In the genomic region with DNA sequence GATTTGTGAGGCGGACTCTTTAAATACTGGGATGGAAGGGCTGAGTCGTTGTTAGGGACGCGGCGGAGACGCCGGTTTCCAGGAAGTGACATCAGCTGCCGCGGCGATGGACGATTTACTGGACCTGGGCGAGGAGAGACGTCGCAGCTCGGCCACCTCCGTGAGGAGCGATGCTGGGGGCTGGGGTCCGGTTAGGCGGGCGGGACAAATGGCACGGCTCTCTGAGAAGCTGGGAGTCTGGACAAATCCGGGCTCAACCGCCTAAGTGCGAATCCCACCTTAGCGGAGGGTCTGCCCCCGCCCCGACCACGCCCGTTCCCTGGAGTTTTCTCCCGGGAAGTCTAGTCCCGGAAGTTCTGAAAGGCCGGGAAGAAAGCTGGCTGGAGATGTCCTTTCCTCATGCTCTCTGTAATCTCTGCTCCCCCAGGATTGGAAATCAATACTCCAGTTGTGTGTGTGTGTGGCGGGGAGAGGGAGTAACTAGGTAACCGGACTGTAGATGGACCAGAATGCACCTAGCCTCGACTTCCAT, we compare ENCODE assay signal across 8 mouse cellular contexts. TPM values are rescaled to one million over a fixed set of nuclear protein-coding genes. Genes with fewer than 3 reads are reported as not detected.
DNase-seq lines count a peak whose midpoint lies in the region; ATAC-seq and TF ChIP-seq lines count a peak whose summit lies in the region.

Ift43 (plus strand) TSS at position 61 of the 532 bp plus-strand sequence.

- WGBS in embryonic facial prominence, embryonic 14.5 days, result under 1% methylated on average over 26 of the region's 35 CpGs
- WGBS in heart, embryonic 10.5 days, result under 1% methylated on average over 35 of the region's 35 CpGs
- WGBS in kidney, embryonic 14.5 days, result 1% methylated on average over 35 of the region's 35 CpGs
- 2% methylated on average over 35 of the region's 35 CpGs for WGBS in liver, embryonic 11.5 days
- WGBS in thymus, adult 2 months, result 3% methylated on average over 35 of the region's 35 CpGs

- no peak within 1 kb of the TSS for H3K27ac ChIP-seq in embryonic facial prominence, embryonic 14.5 days (replicated peaks; ENCODE audit: low read depth, low read length)
- peak within 1 kb of the TSS; percentile 86 for H3K27ac ChIP-seq in heart, embryonic 10.5 days
- no peak within 1 kb of the TSS for H3K27ac ChIP-seq in kidney, embryonic 14.5 days (ENCODE audit: low read depth, low read length)
- no peak within 1 kb of the TSS for H3K27ac ChIP-seq in liver, embryonic 11.5 days (ENCODE audit: low read depth, low read length)
- no peak within 1 kb of the TSS for H3K27ac ChIP-seq in thymus, adult 2 months (ENCODE audit: control insufficient read depth, insufficient read depth, low read length)

- peaks cover 12% of the 10 kb centered on the region; the same call in 1 of the 2 replicates for H3K36me3 ChIP-seq in embryonic facial prominence, embryonic 14.5 days (ENCODE audit: control insufficient read depth, insufficient read depth, low read length)
- peaks cover 20% of the 10 kb centered on the region; the same call in 1 of the 2 replicates for H3K36me3 ChIP-seq in heart, embryonic 10.5 days
- H3K36me3 ChIP-seq in kidney, embryonic 14.5 days (ENCODE audit: control insufficient read depth, insufficient read depth, low read length), result peaks cover 5% of the 10 kb centered on the region; the same call in 1 of the 2 replicates
- no peaks in the 10 kb centered on the region for H3K36me3 ChIP-seq in liver, embryonic 11.5 days (ENCODE audit: control insufficient read depth, insufficient read depth, low read length)
- no peaks in the 10 kb centered on the region for H3K36me3 ChIP-seq in thymus, adult 2 months (ENCODE audit: control insufficient read depth, insufficient read depth, low read length)

- ATAC-seq in embryonic facial prominence, embryonic 14.5 days (ENCODE audit: low read depth), result peak; percentile 41; the same call in 1 of the 2 replicates
- ATAC-seq in kidney, embryonic 14.5 days (ENCODE audit: low FRiP score, low TSS enrichment), result peak; percentile 65
- ATAC-seq in liver, embryonic 11.5 days (replicated peaks; ENCODE audit: low FRiP score), result 0 out of 2 replicates have a peak, but pooled peaks have one; percentile 37

- peak within 1 kb of the TSS; percentile 78 for H3K4me2 ChIP-seq in embryonic facial prominence, embryonic 14.5 days (ENCODE audit: low read depth, low read length)
- H3K4me2 ChIP-seq in kidney, embryonic 14.5 days (replicated peaks; ENCODE audit: low read depth, low read length), result peak within 1 kb of the TSS; percentile 72
- H3K4me2 ChIP-seq in liver, embryonic 11.5 days, result peak within 1 kb of the TSS; percentile 77

- TF ChIP-seq POLR2A in thymus, adult 2 months (IDR thresholded peaks at IDR 0.05; ENCODE audit: control insufficient read depth, extremely low read depth, insufficient read depth, low read length, poor library complexity), result no peak

- DNase-seq in 3T3-L1 (ENCODE audit: low read depth, low spot score), result peak; percentile 87
- peak; percentile 90 to 91 for DNase-seq in adrenal gland, postnatal 36 days
- peak; percentile 89 for DNase-seq in embryonic facial prominence, embryonic 14.5 days (ENCODE audit: low spot score)
- peak; percentile 93 for DNase-seq in heart, embryonic 10.5 days (ENCODE audit: low spot score)
- peak; percentile 79 for DNase-seq in liver, embryonic 11.5 days (ENCODE audit: low spot score)
- peak; percentile 95 for DNase-seq in neural tube, embryonic 10.5 days (ENCODE audit: extremely low spot score, low spot score)
- DNase-seq in thymus, adult 2 months, result peak; percentile 28

- TF ChIP-seq CTCF in thymus, adult 2 months (IDR thresholded peaks at IDR 0.05; ENCODE audit: borderline replicate concordance, control insufficient read depth, extremely low read depth, insufficient read depth, low read length, poor library complexity), result no peak

- peak within 1 kb of the TSS; percentile 67 for H3K9ac ChIP-seq in embryonic facial prominence, embryonic 14.5 days (ENCODE audit: low read depth, low read length)
- peak within 1 kb of the TSS; percentile 63 for H3K9ac ChIP-seq in kidney, embryonic 14.5 days (ENCODE audit: low read depth, low read length)
- H3K9ac ChIP-seq in liver, embryonic 11.5 days (ENCODE audit: low read depth, low read length), result peak within 1 kb of the TSS; percentile 44; the same call in 1 of the 2 replicates

- H3K4me3 ChIP-seq in embryonic facial prominence, embryonic 14.5 days (ENCODE audit: low read depth, low read length), result peak within 1 kb of the TSS; percentile 61
- H3K4me3 ChIP-seq in heart, embryonic 10.5 days, result peak within 1 kb of the TSS; percentile 75
- H3K4me3 ChIP-seq in kidney, embryonic 14.5 days (ENCODE audit: low read length), result peak within 1 kb of the TSS; percentile 80
- H3K4me3 ChIP-seq in liver, embryonic 11.5 days (ENCODE audit: low read depth, low read length), result peak within 1 kb of the TSS; percentile 66
- peak within 1 kb of the TSS; percentile 50 for H3K4me3 ChIP-seq in thymus, adult 2 months (ENCODE audit: control insufficient read depth, insufficient read depth, low read length)

- peaks cover 6% of the 10 kb centered on the region; the same call in 1 of the 2 replicates for H3K4me1 ChIP-seq in embryonic facial prominence, embryonic 14.5 days (ENCODE audit: control insufficient read depth, insufficient read depth, low read length)
- H3K4me1 ChIP-seq in heart, embryonic 10.5 days, result peaks cover 29% of the 10 kb centered on the region
- peaks cover 10% of the 10 kb centered on the region for H3K4me1 ChIP-seq in kidney, embryonic 14.5 days (ENCODE audit: control insufficient read depth, insufficient read depth, low read length)
- peaks cover 6% of the 10 kb centered on the region; the same call in 1 of the 2 replicates for H3K4me1 ChIP-seq in liver, embryonic 11.5 days (replicated peaks; ENCODE audit: control insufficient read depth, insufficient read depth, low read length)
- H3K4me1 ChIP-seq in thymus, adult 2 months (replicated peaks; ENCODE audit: control insufficient read depth, insufficient read depth, low read length), result peaks cover 10% of the 10 kb centered on the region

- no peaks in the 10 kb centered on the region for H3K9me3 ChIP-seq in embryonic facial prominence, embryonic 14.5 days (ENCODE audit: control insufficient read depth, low read length)
- H3K9me3 ChIP-seq in heart, embryonic 10.5 days, result no peaks in the 10 kb centered on the region
- no peaks in the 10 kb centered on the region for H3K9me3 ChIP-seq in kidney, embryonic 14.5 days (ENCODE audit: control insufficient read depth, low read length)
- no peaks in the 10 kb centered on the region for H3K9me3 ChIP-seq in liver, embryonic 11.5 days (ENCODE audit: control insufficient read depth, low read length)

- H3K27me3 ChIP-seq in embryonic facial prominence, embryonic 14.5 days (replicated peaks; ENCODE audit: control insufficient read depth, insufficient read depth, low read length), result no peaks in the 10 kb centered on the region
- H3K27me3 ChIP-seq in heart, embryonic 10.5 days (ENCODE audit: insufficient read depth, poor library complexity, severe bottlenecking), result 0 out of 2 replicates have a peak, but pooled peaks cover 14% of the 10 kb centered on the region
- 0 out of 2 replicates have a peak, but pooled peaks cover 2% of the 10 kb centered on the region for H3K27me3 ChIP-seq in kidney, embryonic 14.5 days (ENCODE audit: control insufficient read depth, insufficient read depth, low read length)
- H3K27me3 ChIP-seq in liver, embryonic 11.5 days (replicated peaks; ENCODE audit: control insufficient read depth, insufficient read depth, low read length), result peaks cover 20% of the 10 kb centered on the region
- H3K27me3 ChIP-seq in thymus, adult 2 months (ENCODE audit: control insufficient read depth, insufficient read depth, low read length), result no peaks in the 10 kb centered on the region; the same call in 1 of the 2 replicates

RNA-seq across cellular contexts. Expression of gene Ift43, which starts in this region (rescaled TPM):
- total RNA-seq in adrenal gland, postnatal 36 days (2021), result 10 to 100 TPM; 23.5 to 25.9 TPM
- polyA plus RNA-seq in embryonic facial prominence, embryonic 14.5 days (2014; fragmentation: Nextera tagmentation; extraction: Ambion mirVana), result 79.2 and 80.3 TPM in 2 replicates
- polyA plus RNA-seq in heart, embryonic 10.5 days (2016; fragmentation: Nextera tagmentation; extraction: Ambion mirVana), result 104 and 114 TPM in 2 replicates
- 77.0 and 87.9 TPM in 2 replicates for polyA plus RNA-seq in kidney, embryonic 14.5 days (2014; fragmentation: Nextera tagmentation; extraction: Ambion mirVana)
- 26.3 and 28.1 TPM in 2 replicates for polyA plus RNA-seq in liver, embryonic 11.5 days (2014; fragmentation: Nextera tagmentation; extraction: Ambion mirVana)
- 2.2 and 4.7 TPM in 2 replicates for polyA plus RNA-seq in thymus, adult 2 months (2012; rRNA removed)

Comparison
In these comparisons a context has a peak if more than half of its experiments do, and no peak if none do; other contexts are left out.
1. DNase-seq: peak in every context shown above with its lines; median percentile 95 in neural tube, embryonic 10.5 days; 93 in heart, embryonic 10.5 days; 90 in adrenal gland, postnatal 36 days; 89 in embryonic facial prominence, embryonic 14.5 days; 87 in 3T3-L1; 79 in liver, embryonic 11.5 days; 28 in thymus, adult 2 months.